8 mouse cellular contexts compared by ENCODE assay signal in genomic region chr11:34843517-34843916, GRCm38 (mm10). TPM values are rescaled to one million over a fixed set of nuclear protein-coding genes. Genes with fewer than 3 reads are reported as not detected.
DNase-seq lines count a peak whose midpoint lies in the region; ATAC-seq and TF ChIP-seq lines count a peak whose summit lies in the region.
"Had no signal": no experiment of that assay in that cellular context is flagged by ENCODE, and none has a peak within 500 bp of the region (broad histone marks: within the 10 kb centered on the region; RNA-seq: fewer than 3 reads in every experiment).

No protein-coding gene starts in this region.

- H3K36me3 ChIP-seq in kidney, postnatal 0 days (ENCODE audit: insufficient read depth, low read length) = no peaks in the 10 kb centered on the region
- H3K36me3 ChIP-seq in kidney, embryonic 14.5 days (ENCODE audit: control insufficient read depth, insufficient read depth, low read length) = no peaks in the 10 kb centered on the region
- H3K36me3 ChIP-seq in CH12.LX (replicated peaks in 1 of 2; ENCODE audit: control insufficient read depth in 1 of 2, insufficient read depth in 1 of 2, low read length in 1 of 2) = no peaks in the 10 kb centered on the region

- H3K4me3 ChIP-seq in kidney, postnatal 0 days (replicated peaks; ENCODE audit: low read depth, low read length) = no peak overlapping the region
- no peak overlapping the region for H3K4me3 ChIP-seq in kidney, embryonic 14.5 days (ENCODE audit: low read length)
- H3K4me3 ChIP-seq in CH12.LX (replicated peaks in 1 of 3; ENCODE audit: low read depth in 2 of 3, low read length in 2 of 3, poor library complexity in 1 of 3) = no peak overlapping the region
- H3K4me3 ChIP-seq: erythroblast, embryonic 14.5 days had no signal

- intact Hi-C loops in gastrocnemius, postnatal 14 days (cut with DNase I; ENCODE audit: low total_unique reads) = loop anchor here (10.0 kb wide), 1 partner anchor 561 kb away; no protein-coding TSS in a partner anchor

- peak; percentile 96 for TF ChIP-seq RAD21 in CH12.LX (IDR thresholded peaks at IDR 0.05; ENCODE audit: low read depth, low read length)

- H3K4me1 ChIP-seq in kidney, postnatal 0 days (replicated peaks; ENCODE audit: insufficient read depth, low read length) = no peaks in the 10 kb centered on the region
- H3K4me1 ChIP-seq in kidney, embryonic 14.5 days (ENCODE audit: control insufficient read depth, insufficient read depth, low read length) = 0 out of 2 replicates have a peak, but pooled peaks cover 5% of the 10 kb centered on the region
- peaks cover 2 to 17% of the 10 kb centered on the region in 2 experiments; a peak in 3 of 4 replicates for H3K4me1 ChIP-seq in CH12.LX (ENCODE audit: control insufficient read depth in 1 of 2, insufficient read depth in 2 of 2)

- H3K27me3 ChIP-seq in kidney, postnatal 0 days (ENCODE audit: insufficient read depth, low read length) = no peaks in the 10 kb centered on the region
- H3K27me3 ChIP-seq in kidney, embryonic 14.5 days (ENCODE audit: control insufficient read depth, insufficient read depth, low read length) = no peaks in the 10 kb centered on the region
- H3K27me3 ChIP-seq in CH12.LX (replicated peaks) = peaks cover 16% of the 10 kb centered on the region

- DNase-seq in kidney, postnatal 0 days (ENCODE audit: low spot score) = peak; percentile 85
- peak; percentile 74 for DNase-seq in CH12.LX (ENCODE audit: extremely low read depth)
- peak; percentile 81 for DNase-seq in NIH3T3 (ENCODE audit: low read depth)
- DNase-seq in lung, postnatal 10 days = peak; percentile 35
- no peak for DNase-seq in gastrocnemius, postnatal 14 days

- H3K27ac ChIP-seq in kidney, postnatal 0 days = no peak overlapping the region
- H3K27ac ChIP-seq in kidney, embryonic 14.5 days (ENCODE audit: low read depth, low read length) = no peak overlapping the region
- H3K27ac ChIP-seq in CH12.LX (ENCODE audit: insufficient read depth, low read depth) = no peak overlapping the region

- no peak for ATAC-seq in kidney, postnatal 0 days (replicated peaks; ENCODE audit: low FRiP score, low read depth)
- no peak for ATAC-seq in kidney, embryonic 14.5 days (ENCODE audit: low FRiP score, low TSS enrichment)
- ATAC-seq in monocyte, adult 5-6 weeks (replicated peaks; ENCODE audit: insufficient number of reproducible peaks, low FRiP score, low TSS enrichment, poor library complexity, severe bottlenecking) = no peak

- H3K9ac ChIP-seq in kidney, postnatal 0 days (ENCODE audit: low read depth, low read length) = no peak overlapping the region
- H3K9ac ChIP-seq in kidney, embryonic 14.5 days (ENCODE audit: low read depth, low read length) = no peak overlapping the region
- H3K9ac ChIP-seq in CH12.LX (ENCODE audit: insufficient read depth, low read depth) = no peak overlapping the region

- dilution Hi-C loops in CH12.LX (cut with MboI; ENCODE audit: extremely low pct_ligation_motif_present, extremely low pct_unique_long_range_greater_than_20kb, low sequenced_read_pairs) = no loop called here

- TF ChIP-seq POLR2A in CH12.LX (IDR thresholded peaks at IDR 0.05; ENCODE audit: low read depth, low read length) = no peak

- in situ Hi-C loops in CH12.LX (cut with MboI; ENCODE audit: low pct_ligation_motif_present, low pct_unique_long_range_greater_than_20kb, low sequenced_read_pairs) = loop anchor here (25.0 kb wide), 1 partner anchor 994 kb away; the partner anchor contains the start of gene Rars

- TF ChIP-seq EP300 in CH12.LX (IDR thresholded peaks at IDR 0.05; ENCODE audit: low read length) = no peak

- no peak overlapping the region for H3K4me2 ChIP-seq in kidney, postnatal 0 days (ENCODE audit: low read length)
- H3K4me2 ChIP-seq in kidney, embryonic 14.5 days (replicated peaks; ENCODE audit: low read depth, low read length) = no peak overlapping the region
- no peak overlapping the region for H3K4me2 ChIP-seq in CH12.LX (ENCODE audit: insufficient read depth, low read depth, poor library complexity, severe bottlenecking)

- H3K9me3 ChIP-seq in kidney, postnatal 0 days (replicated peaks; ENCODE audit: low read length) = no peaks in the 10 kb centered on the region
- no peaks in the 10 kb centered on the region for H3K9me3 ChIP-seq in kidney, embryonic 14.5 days (ENCODE audit: control insufficient read depth, low read length)
- no peaks in the 10 kb centered on the region for H3K9me3 ChIP-seq in CH12.LX (replicated peaks; ENCODE audit: low read length)

- 35% methylated on average over 5 of the region's 5 CpGs for WGBS in kidney, postnatal 0 days
- 29% methylated on average over 5 of the region's 5 CpGs for WGBS in kidney, embryonic 14.5 days

- peak; percentile 75 for TF ChIP-seq CTCF in kidney, postnatal 0 days (IDR thresholded peaks at IDR 0.05; ENCODE audit: low read depth)
- peak; percentile 33 to 90; a peak in 3 of 4 replicates for TF ChIP-seq CTCF in CH12.LX (conservative IDR thresholded peaks at IDR 0.05 in 1 of 2, IDR thresholded peaks at IDR 0.05 in 1 of 2; ENCODE audit: low read depth in 2 of 2, low read length in 2 of 2)

- no peaks in the 10 kb centered on the region for H3K79me2 ChIP-seq in CH12.LX (replicated peaks; ENCODE audit: control insufficient read depth, extremely low read depth, insufficient read depth, poor library complexity, severe bottlenecking)

TF ChIP-seq in CH12.LX, 34 proteins besides CTCF, POLR2A, EP300 and RAD21:
- TF ChIP-seq ZKSCAN1 (IDR thresholded peaks at IDR 0.05; ENCODE audit: borderline replicate concordance, low read depth, low read length) (no peak), USF1 (IDR thresholded peaks at IDR 0.05; ENCODE audit: low read depth, low read length) (no peak), E2F4 (IDR thresholded peaks at IDR 0.05; ENCODE audit: insufficient replicate concordance, low read depth, low read length) (no peak), ELF1 (IDR thresholded peaks at IDR 0.05; ENCODE audit: low read depth, low read length) (no peak), ZC3H11A (IDR thresholded peaks at IDR 0.05; ENCODE audit: low read depth, low read length) (peak; percentile 16; the same call in 1 of the 2 replicates), MAX (IDR thresholded peaks at IDR 0.05; ENCODE audit: low read length) (no peak), TCF12 (IDR thresholded peaks at IDR 0.05; ENCODE audit: low read depth, low read length) (no peak), TBP (conservative IDR thresholded peaks at IDR 0.05; ENCODE audit: low read depth, low read length) (no peak), JUND (conservative IDR thresholded peaks at IDR 0.05; ENCODE audit: low read depth, low read length) (no peak), SMC3 (IDR thresholded peaks at IDR 0.05; ENCODE audit: low read depth, low read length) (peak; percentile 75)
TF ChIP-seq in CH12.LX: peak in this region for 2.

RNA-seq across cellular contexts. Expression of gene Spdl1, which starts 10.1 kb away (rescaled TPM):
- polyA plus RNA-seq in kidney, postnatal 0 days (2015; fragmentation: Nextera tagmentation; extraction: Ambion mirVana) = 9.0 and 9.2 TPM in 2 replicates
- polyA plus RNA-seq in kidney, embryonic 14.5 days (2014; fragmentation: Nextera tagmentation; extraction: Ambion mirVana) = 26.0 and 26.9 TPM in 2 replicates
- 45.2 and 56.1 TPM in 2 replicates for total RNA-seq in CH12.LX (2012; rRNA removed)
- total RNA-seq in CH12.LX (2014; rRNA removed) = 72.8 and 77.1 TPM in 2 replicates
- 61.1 and 68.0 TPM in 2 replicates for polyA plus RNA-seq in CH12.LX (2012; ENCODE audit: insufficient read length, low read depth)
- 1.2 to 3.4 TPM in 2 of 3 replicates, not detected in the other for total RNA-seq in monocyte, adult 5-6 weeks (2017)
- total RNA-seq in gastrocnemius, postnatal 14 days (2021) = 1 to 10 TPM in 1 of 2 experiments, under 1 TPM in 1; 0.80 to 1.1 TPM

RNA-seq across cellular contexts. Expression of gene Dock2, which starts 59.8 kb away (rescaled TPM):
- 1.1 and 1.4 TPM in 2 replicates for polyA plus RNA-seq in kidney, postnatal 0 days (2015; fragmentation: Nextera tagmentation; extraction: Ambion mirVana)
- polyA plus RNA-seq in kidney, embryonic 14.5 days (2014; fragmentation: Nextera tagmentation; extraction: Ambion mirVana) = 0.27 and 1.1 TPM in 2 replicates
- total RNA-seq in CH12.LX (2012; rRNA removed) (109 and 133 TPM in 2 replicates), CH12.LX (2014; rRNA removed) (79.6 and 83.8 TPM in 2 replicates)
- polyA plus RNA-seq in CH12.LX (2012; ENCODE audit: insufficient read length, low read depth) = 137 and 151 TPM in 2 replicates
- 415 to 764 TPM (median 432 TPM) in 3 replicates for total RNA-seq in monocyte, adult 5-6 weeks (2017)
- total RNA-seq in gastrocnemius, postnatal 14 days (2021) = 1 to 10 TPM in 1 of 2 experiments, under 1 TPM in 1; 1.00 to 1.1 TPM

Comparison
In these comparisons a context has a peak if more than half of its experiments do, and no peak if none do; other contexts are left out.
1. RNA of gene Spdl1, which starts 10.1 kb away (total RNA-seq): 45.2 to 77.1 TPM in CH12.LX; 1.2 to 3.4 TPM in monocyte, adult 5-6 weeks and 0.80 to 1.1 TPM in gastrocnemius, postnatal 14 days; every median in the first group is over 10 times any median in the second.
2. RNA of gene Dock2, which starts 59.8 kb away (total RNA-seq): 415 to 764 TPM in monocyte, adult 5-6 weeks and 79.6 to 133 TPM in CH12.LX; 1.00 to 1.1 TPM in gastrocnemius, postnatal 14 days; every median in the first group is over 10 times any median in the second.